Mouse (Mus musculus) layer of hippocampus, adult 18-20 months (tissue): ENCODE results near the gene Fndc3b. TPM values are rescaled to one million over a fixed set of nuclear protein-coding genes. Genes with fewer than 3 reads are reported as not detected.
"Not testable (repeated sequence)": the region's sequence is repeated elsewhere in the genome, so short reads cannot be mapped to it uniquely, and the experiment has no call there.

Experiments
- DNase-seq, 2 experiments: peaks; one replicate each; pipeline ENCODE4 v3.0.0; 2022; ENCODE audit warnings: low spot score in 2 of 2
- total RNA-seq, 2 experiments: library from RNA; stranded (reverse); gene quantifications; 2 replicates each; pipeline ENCODE4 v1.2.3; 2021

Gene Fndc3b
- total RNA-seq, 2 experiments from 2014 or later, result 20.5 to 21.2 TPM

DNA sequence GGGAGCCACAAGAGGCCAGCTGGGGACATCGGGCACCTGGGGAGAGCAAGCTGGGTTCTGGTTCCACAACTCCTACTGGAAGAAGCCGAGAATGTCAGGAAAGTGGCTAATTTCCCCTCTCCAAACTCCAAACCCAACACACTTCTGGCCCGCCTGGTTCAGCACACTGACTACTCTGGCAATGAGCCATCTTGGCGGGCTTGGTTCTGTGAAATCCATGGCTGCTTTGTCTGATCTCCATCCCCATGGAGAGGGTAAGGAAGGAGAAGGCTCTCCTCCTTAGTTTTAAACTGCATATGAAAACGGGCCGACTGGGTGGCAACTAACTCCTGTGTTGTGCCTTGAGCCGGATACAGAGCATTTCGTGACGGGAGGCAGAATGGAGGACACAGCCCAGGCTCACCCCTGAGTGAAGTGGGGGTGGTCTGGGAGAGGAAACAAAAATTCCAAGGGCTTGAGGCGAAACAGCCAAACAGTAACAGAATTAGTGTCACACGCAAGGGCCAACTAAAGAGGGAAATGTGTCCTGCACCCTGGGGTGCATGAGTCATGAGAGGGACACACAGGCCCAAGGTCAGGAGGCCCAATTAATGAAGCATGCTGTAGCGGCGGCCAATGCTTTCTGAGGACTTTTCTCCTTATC lies 280.4 kb downstream of the Fndc3b start:
- peak in 1 of 2 experiments; percentile 47 for DNase-seq

DNA sequence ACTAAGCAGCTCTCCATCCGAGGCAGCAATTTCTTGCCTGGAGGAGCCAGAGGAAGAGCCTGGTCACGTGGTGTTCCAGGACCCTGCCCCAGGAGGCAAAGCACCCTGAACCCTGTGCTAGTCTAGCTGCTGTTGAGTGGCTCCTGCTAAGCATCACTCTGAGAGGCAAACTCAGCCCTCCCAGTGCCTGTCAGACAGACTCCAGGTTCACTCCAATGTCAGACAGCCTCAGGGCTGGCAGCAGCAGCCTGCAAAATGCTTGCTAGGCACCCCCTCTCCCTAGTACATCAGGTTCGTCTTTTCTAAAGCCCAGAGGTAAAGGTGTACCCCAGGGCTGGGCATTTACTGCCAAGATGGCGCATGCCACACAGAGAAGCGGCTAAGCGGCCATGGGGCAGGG lies 283.7 kb downstream of the Fndc3b start:
- DNase-seq, result no peak

DNA sequence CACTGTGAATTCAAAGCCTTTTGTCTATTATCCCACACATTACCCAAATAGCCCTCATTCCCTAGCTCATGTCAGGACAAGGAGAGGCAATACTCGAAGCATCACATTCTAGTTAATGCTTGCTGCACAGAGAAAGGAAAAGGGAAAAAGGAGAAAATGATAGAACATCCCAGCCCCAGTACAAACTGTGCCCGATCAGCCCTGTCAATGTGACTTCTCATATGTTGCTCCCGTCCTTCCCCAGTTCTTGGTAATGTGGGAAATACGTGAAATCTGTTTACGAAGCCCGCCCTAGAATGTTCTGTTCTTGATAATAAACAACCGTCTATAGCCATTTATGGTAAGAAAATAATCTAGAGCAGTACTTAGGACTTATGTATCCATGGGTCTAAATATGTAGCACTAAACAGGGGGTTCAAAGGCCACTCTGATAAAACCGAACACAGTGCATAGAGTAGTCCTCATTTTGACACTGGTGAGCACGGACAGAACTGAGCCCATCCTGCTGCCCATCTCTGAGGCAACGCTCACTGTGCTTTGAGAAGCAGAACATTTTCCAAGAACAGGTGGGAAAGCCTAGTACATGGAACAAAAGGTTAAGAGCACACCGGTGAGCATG lies 286.9 kb downstream of the Fndc3b start:
- DNase-seq, result no peak

DNA sequence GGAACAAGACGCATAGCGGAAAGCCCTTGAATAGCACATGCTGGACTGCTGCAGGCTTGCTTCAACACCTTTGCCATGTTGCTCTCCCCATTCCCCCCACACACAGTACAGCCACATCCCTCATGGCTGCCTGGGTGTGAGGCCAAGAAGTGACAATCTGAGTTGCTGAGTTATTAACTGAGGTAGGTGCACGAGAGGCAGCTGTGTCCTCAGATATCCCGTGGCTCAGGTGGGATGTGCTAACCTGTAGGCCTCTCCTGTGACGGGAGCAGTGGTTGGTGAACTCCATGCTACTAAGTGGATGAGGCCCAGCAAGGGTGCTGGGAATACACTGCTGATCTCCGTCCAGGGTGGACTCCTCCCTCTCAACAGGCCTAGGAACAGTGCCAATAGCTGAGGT lies 288.6 kb downstream of the Fndc3b start:
- DNase-seq, result no peak

DNA sequence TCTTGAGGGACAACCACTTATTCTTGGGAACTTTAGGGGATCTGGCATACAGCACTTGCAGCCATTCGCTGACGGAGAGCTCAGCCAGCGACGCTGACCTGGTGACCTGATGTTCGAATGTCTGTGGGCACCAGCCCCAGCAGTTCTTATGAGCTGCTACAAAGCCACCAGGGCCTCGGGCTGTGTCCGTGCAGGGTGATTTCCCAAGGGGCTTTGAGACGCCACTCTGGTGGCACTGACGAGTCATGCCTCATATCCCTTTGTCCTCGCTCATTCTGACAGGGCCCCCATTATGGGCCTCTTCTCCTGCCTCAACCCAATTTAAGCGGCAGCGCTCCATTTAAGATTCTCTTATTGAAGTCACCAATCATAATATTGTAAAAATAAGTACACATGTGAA lies 289.1 kb downstream of the Fndc3b start:
- no peak for DNase-seq

DNA sequence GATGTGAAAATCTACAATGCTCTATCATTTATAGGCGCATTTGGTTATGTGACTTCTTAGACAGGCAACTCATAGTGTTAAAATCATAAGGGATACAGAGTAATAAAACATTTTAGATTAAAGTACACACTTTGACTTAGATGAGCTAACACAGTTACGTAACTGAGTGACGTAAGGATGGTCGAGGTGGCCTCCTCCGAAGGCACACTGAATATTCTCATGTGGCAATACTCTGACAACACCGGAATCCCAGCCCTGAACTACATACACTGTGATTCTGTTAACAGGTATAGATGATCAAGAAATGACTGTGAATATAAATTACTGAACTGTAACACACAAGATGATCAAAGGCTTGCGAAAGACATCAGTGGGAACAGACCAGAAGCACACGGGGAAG lies 292.5 kb downstream of the Fndc3b start:
- no peak for DNase-seq

DNA sequence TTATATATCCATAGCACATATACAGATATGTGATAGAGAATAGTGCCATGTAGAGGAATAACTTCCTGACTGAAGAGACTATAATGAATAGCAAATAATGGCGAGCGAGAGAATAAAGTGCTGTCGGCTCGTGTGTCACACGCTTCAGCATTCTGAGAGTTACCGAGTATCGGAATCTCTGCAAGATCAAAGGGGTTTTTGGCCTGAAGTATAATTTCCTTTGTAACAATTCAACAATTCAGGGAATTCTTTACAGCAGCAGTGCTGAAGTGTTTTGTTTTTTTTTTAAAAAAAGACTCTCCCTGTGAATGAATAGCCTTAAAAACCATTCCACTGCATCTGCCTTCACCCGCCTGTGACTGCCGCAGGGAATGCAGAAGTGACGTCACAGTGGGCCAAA lies 294.3 kb downstream of the Fndc3b start:
- no peak for DNase-seq

DNA sequence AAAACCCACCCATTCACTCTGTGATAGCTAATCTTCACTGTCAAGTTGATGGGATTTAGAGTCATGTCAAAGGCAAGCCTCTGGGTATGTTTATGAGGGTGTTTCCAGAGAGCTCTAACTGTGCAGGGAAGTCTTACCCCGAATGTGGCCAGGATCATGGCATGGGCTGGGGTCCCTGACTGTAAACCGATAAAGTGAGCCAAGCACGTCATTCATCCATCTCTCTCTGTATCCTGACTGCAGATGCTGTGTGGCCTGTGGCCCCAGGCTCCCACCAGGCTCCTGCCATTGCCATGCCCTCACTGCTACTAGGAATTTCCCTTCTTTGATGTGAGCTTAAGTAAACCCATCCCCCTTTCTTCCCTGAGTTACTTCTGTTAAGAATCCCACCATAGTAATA lies 297.5 kb downstream of the Fndc3b start:
- DNase-seq, result no peak

DNA sequence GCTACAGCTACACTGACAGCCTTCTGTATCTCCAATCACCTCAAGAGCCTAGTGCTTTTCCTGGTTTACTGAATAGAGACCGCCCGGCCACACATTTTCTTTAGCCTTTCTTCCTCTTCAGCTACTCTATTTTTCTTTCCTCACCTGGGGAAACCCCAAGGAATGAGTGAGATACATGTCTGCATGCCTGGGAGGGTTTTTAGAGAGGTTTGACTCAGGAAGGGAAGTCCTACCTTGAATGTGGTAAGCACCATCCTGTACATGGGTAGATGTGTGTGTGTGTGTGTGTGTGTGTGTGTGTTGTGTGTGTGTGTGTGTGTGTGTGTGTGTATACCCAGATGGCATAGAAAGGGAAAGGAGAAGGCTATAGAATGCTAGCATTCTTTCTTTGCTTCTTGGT lies 299.8 kb downstream of the Fndc3b start:
- DNase-seq, result no peak

DNA sequence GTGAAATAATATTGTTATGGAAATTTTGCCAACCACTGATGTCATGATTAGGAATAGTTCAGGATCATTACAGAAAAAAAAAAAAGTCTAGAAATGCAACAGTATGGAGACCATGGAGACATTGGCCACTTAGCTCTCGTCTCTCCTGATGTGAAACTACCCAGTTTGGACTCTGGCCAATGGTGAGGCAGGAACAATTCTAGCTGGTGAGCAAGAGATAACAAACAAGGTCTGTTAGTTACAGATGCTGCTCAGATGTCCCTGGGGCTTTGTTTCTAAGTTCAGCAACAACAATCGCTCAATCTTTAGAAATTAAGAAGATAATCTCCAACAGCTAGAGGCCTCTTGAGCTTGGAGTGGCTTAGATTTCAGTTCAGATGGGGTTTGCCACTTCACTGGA lies 302.5 kb downstream of the Fndc3b start:
- no peak for DNase-seq

DNA sequence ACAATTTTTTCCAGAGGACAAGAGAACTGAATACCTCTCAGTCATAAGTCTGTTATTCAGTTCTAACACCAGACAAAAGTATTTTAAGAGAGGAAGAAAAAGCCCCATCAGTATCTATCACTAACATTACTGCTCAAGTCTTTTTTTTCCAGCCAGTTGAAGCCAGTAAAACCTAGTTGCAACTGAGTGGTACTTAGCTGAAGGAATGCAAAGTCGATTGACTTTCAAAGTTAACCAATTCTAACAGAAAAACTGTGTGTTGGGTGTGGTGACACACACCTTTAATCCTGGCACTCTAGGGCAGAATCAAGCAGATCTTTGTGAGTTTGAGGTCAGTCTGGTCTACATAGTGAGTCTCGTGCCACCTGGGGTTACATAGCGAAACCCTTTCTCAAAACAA lies 304.7 kb downstream of the Fndc3b start:
- DNase-seq, result no peak

DNA sequence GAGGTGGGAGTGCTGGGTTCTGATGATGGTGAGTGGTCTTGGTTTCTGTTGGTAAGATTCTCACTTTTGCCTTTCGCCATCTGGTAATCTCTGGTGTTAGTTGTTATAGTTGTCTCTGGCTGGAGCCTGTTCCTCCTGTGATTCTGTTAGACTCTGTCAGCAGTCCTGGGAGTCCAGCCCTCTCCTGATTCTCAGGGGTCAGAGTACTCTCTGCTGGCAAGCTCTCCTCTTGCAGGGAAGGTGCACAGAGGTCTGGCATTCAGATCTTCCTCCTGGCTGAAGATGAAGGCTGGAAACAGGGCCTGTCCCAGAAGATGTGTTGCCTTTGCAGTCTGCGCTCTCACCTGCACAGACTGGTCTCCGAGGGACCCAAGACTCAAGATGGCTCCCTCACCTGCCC lies 310.1 kb downstream of the Fndc3b start:
- DNase-seq, result not testable (repeated sequence)

DNA sequence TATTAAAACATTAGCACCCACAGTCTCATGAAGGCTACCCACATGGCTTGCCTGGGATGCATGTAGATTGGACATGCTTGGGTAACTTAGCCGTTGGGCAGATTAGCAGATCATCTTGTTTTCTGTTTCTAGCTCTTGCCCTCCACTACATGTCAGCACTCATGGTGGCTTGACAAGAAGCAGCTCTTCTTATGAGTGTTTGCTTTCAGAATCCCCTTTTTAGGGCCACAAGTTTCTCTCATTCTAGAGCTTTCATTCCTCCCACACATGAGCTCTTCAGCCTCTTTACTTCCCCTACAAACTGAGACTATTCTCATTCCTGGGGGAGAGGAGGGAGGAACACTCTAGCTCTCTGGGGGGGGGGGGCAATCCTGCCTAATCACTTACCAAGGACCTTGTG lies 321.2 kb downstream of the Fndc3b start:
- DNase-seq, result no peak

DNA sequence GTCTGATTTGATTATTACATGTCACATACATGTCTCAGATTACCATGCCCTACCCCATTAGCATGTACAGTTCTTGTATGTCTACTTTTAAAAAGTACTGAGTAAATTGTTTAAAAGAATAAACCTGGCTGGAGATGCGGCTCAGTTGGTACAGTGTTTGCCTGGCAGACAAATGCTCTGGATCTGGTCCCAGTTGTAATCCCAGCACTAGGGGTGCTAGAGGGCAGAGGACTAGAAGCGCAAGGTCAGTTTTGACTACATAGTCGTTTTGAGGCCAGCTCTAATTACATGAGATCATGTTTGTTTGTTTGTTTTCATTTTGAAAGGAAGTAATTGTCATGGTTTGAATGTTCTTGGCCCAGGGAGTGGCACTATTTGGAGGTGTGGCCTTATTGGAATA lies 326.3 kb downstream of the Fndc3b start:
- DNase-seq, result no peak

DNA sequence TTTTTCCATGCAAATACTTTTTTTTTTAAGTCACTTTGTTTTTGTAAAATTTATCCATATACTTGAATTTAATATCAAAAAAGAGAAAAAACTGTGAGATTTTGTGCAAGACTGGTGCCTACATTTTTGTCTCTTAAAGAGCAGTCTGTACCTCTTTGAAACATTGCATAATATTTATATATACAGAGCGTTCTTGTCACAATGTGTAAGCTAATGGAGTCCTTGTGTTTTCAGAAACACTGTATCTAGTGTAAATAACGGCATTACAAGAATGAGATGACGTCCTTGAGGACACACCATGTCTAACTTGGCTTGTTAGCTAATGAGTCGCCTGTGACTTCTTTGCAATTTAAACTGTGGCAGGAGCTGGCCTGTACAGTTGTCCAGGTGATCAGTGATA lies 333.2 kb downstream of the Fndc3b start:
- DNase-seq, result no peak

DNA sequence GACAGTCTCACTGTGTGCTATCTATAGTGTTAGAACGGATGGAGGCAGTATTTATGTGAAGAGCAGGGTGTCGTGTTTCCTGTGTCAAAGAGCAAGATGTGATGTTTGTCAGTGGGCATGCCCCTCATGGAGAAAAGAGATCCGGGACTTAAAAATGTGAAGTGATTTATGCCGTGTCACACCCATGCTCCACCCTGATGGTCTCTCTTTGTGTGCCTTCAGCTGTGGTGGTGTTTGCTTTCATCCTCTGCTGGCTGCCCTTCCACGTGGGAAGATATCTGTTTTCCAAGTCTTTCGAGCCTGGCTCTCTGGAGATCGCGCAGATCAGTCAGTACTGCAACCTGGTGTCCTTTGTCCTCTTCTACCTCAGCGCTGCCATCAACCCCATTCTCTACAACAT lies 336.7 kb downstream of the Fndc3b start:
- DNase-seq, result no peak

DNA sequence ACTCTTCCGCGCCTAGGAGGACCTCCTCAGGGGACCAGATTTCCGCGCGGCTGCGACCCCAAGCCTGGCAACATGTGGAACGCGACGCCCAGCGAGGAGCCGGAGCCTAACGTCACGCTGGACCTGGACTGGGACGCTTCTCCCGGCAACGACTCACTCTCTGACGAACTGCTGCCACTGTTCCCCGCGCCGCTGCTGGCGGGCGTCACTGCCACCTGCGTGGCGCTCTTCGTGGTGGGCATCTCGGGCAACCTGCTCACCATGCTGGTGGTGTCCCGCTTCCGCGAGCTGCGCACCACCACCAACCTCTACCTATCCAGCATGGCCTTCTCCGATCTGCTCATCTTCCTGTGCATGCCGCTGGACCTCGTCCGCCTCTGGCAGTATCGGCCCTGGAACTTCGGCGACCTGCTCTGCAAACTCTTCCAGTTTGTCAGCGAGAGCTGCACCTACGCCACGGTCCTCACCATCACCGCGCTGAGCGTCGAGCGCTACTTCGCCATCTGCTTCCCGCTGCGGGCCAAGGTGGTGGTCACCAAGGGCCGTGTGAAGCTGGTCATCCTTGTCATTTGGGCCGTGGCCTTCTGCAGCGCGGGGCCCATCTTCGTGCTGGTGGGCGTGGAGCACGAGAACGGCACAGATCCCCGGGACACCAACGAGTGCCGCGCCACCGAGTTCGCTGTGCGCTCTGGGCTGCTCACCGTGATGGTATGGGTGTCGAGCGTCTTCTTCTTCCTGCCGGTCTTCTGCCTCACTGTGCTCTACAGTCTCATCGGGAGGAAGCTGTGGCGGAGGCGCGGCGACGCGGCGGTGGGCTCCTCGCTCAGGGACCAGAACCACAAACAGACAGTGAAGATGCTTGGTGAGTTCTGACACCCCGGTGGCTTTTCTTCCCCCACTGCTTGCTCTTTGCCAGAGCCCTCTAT lies 339.1 kb downstream of the Fndc3b start:
- no peak for DNase-seq

DNA sequence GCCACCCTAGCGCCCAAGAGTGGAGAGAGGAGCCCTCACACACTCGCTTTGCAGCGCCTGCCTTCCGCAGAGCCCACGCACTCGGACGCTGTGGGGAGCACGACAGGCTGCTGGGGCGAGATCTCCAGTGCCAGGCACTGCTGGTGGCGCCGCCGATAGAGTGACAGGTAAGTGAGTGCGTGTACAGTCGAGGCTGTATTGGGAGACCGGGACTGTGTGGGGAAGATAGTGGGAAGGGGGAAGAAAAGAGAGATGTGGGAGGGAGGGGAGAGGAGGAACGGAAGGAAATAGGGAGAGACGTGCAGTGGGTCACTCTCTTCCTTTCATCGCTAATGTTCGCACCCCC lies 339.9 kb downstream of the Fndc3b start, which contains the start of gene Ghsr:
Ghsr (plus strand) TSS at position 76 of the 346 bp plus-strand sequence.
- DNase-seq, result no peak

DNA sequence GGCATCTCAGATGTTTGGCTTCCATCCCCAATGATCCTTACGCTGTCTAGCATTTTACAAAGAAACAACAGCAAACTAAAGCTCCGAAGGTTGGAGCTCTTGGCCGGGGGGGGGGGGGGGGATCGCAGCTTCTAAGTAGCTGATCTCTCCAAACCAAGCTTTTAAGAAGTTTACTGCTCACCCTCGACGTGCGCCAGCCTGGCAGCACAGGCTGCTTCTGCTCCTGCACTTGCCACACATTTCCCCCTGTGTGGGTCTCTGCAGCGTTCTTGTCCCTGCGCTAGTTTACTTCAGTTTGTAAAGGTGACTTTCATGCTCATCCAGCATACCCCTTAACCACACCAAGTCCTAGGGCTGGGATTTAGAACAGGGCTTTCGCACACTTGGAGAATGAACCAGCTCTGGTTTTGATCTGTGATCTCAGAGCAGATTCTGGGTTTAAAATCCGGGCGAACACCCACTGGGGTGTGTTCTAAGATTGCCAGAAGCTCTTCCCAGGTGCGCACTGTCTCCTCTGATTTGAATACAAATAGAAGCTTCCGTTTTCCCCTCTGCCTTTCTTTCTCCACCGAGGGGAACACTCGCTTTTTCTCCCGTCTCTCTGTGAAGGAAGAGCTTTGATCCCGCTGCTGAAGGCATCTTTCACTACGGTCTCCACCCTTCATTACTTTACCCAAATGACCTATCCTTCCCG lies 340.4 kb downstream of the Fndc3b start:
- DNase-seq, result no peak

DNA sequence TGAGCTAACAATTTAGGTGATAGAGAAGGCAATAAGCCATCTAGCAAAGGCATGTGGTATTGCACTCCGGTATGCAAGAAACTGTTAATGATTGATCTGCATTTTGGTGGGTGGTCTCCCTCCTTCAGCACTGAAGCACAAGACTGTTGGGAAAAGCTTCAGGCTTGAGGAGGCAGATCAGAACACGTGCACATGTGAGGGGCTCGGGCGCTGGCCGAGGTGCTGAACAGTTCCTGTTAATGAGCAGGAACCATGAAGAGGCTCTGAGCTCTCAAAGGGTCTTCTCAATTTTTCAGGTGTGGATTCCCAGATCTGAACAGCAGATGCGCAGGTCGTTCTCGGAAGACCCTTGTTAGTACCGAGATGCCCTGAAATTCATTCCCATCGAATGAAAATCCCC lies 341.0 kb downstream of the Fndc3b start:
- DNase-seq, result no peak
